9 mouse cellular contexts compared by ENCODE assay signal in the genomic region with DNA sequence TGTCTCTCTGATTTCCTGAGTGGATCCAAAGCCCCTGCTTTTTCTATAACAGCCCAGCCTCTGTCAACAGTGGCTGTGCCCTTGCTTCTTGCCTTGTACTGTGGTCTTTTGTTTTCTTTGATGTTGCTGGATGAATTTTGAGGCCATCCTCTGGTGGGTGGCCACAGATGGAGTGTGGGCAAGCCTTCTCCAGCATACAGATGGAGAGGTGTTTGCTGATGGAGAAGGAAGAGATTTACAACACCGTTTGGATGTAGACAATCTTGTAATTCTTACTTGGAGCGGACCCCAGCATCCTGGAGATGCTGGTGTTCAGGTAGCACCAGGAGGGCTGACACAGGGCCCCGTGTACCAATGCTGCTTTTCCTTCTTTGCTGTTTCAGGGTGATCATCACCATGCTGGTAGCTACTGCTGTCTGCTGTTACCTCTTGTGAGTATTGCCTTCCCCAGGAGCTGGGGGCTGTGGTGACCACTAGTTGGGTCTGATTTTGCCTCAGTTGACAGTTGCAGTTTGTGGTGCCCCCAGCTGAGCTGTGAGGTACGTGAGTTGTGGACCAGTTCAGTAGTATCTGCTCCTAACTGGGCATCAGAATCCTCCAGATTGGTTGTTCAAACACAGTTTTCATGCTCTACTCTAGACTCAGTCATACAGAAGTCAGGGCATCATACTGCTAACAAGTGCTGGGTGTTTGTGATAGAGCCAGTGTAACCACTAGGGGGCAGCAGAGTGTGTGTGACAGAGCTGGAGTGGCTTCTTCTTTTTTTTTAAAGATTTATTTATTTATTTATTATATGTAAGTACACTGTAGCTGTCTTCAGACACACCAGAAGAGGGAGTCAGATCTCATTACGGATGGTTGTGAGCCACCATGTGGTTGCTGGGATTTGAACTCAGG. TPM values are rescaled to one million over a fixed set of nuclear protein-coding genes. Genes with fewer than 3 reads are reported as not detected.
DNase-seq lines count a peak whose midpoint lies in the region; ATAC-seq lines count a peak whose summit lies in the region.
"Had no signal": no experiment of that assay in that cellular context is flagged by ENCODE, and none has a peak within 500 bp of the region (broad histone marks: within the 10 kb centered on the region; RNA-seq: fewer than 3 reads in every experiment).

No protein-coding gene starts in this region.

- no peak overlapping the region for H3K27ac ChIP-seq in intestine, embryonic 14.5 days (ENCODE audit: low read depth)
- H3K27ac ChIP-seq in intestine, embryonic 16.5 days (ENCODE audit: low read length), result no peak overlapping the region
- H3K27ac ChIP-seq in midbrain, embryonic 12.5 days (replicated peaks), result no peak overlapping the region
- H3K27ac ChIP-seq: limb, embryonic 15.5 days had no signal

- no peak for ATAC-seq in intestine, embryonic 14.5 days (replicated peaks; ENCODE audit: low FRiP score, low TSS enrichment, low read depth)
- no peak for ATAC-seq in intestine, embryonic 16.5 days
- 0 out of 2 replicates have a peak, but pooled peaks have one; percentile 59 for ATAC-seq in erythroblast, adult 5-6 weeks (replicated peaks; ENCODE audit: low FRiP score, poor library complexity, severe bottlenecking)
- peak; percentile 41 to 50; a peak in 2 of 4 replicates for ATAC-seq in hematopoietic stem cell, adult 5-6 weeks (replicated peaks in 1 of 2; ENCODE audit: insufficient read depth in 1 of 2, low FRiP score in 2 of 2, low TSS enrichment in 1 of 2, low read depth in 1 of 2, poor library complexity in 2 of 2, severe bottlenecking in 2 of 2)
- ATAC-seq in midbrain, embryonic 12.5 days (ENCODE audit: low FRiP score, low read depth), result no peak

- WGBS in intestine, embryonic 14.5 days, result 75% methylated on average over 4 of the region's 5 CpGs
- 74% methylated on average over 4 of the region's 5 CpGs for WGBS in intestine, embryonic 16.5 days
- 72% methylated on average over 5 of the region's 5 CpGs for WGBS in midbrain, embryonic 12.5 days

- DNase-seq in intestine, embryonic 14.5 days (ENCODE audit: low spot score), result peak; percentile 76
- peak; percentile 78 to 87 for DNase-seq in adrenal gland, postnatal 36 days
- DNase-seq in left cerebral cortex, adult 11 months (ENCODE audit: low spot score), result peak; percentile 75
- DNase-seq in spleen, adult 12 weeks (ENCODE audit: low spot score), result peak; percentile 38

- H3K9ac ChIP-seq in intestine, embryonic 14.5 days (ENCODE audit: low read length), result no peak overlapping the region
- no peak overlapping the region for H3K9ac ChIP-seq in intestine, embryonic 16.5 days (ENCODE audit: low read depth, low read length)
- peak overlapping the region; percentile 88 for H3K9ac ChIP-seq in midbrain, embryonic 12.5 days (replicated peaks)
- H3K9ac ChIP-seq: limb, embryonic 15.5 days had no signal

- no peaks in the 10 kb centered on the region for H3K27me3 ChIP-seq in intestine, embryonic 14.5 days (replicated peaks; ENCODE audit: control insufficient read depth, insufficient read depth, low read length)
- no peaks in the 10 kb centered on the region for H3K27me3 ChIP-seq in intestine, embryonic 16.5 days (replicated peaks; ENCODE audit: control insufficient read depth, insufficient read depth, low read length)
- peaks cover 3% of the 10 kb centered on the region; the same call in 1 of the 2 replicates for H3K27me3 ChIP-seq in midbrain, embryonic 12.5 days
- H3K27me3 ChIP-seq: limb, embryonic 15.5 days had no signal

- H3K4me2 ChIP-seq in intestine, embryonic 14.5 days (ENCODE audit: low read length), result no peak overlapping the region
- no peak overlapping the region for H3K4me2 ChIP-seq in intestine, embryonic 16.5 days (ENCODE audit: low read depth, low read length)
- peak overlapping the region; percentile 84 for H3K4me2 ChIP-seq in midbrain, embryonic 12.5 days (replicated peaks)
- H3K4me2 ChIP-seq: limb, embryonic 15.5 days had no signal

- H3K9me3 ChIP-seq in intestine, embryonic 14.5 days (ENCODE audit: control insufficient read depth, low read length), result no peaks in the 10 kb centered on the region
- no peaks in the 10 kb centered on the region for H3K9me3 ChIP-seq in intestine, embryonic 16.5 days (ENCODE audit: control insufficient read depth, low read length)
- no peaks in the 10 kb centered on the region for H3K9me3 ChIP-seq in midbrain, embryonic 12.5 days
- H3K9me3 ChIP-seq: limb, embryonic 15.5 days had no signal

- 0 out of 2 replicates have a peak, but pooled peaks cover 5% of the 10 kb centered on the region for H3K36me3 ChIP-seq in intestine, embryonic 14.5 days (ENCODE audit: control insufficient read depth, insufficient read depth, low read length)
- no peaks in the 10 kb centered on the region for H3K36me3 ChIP-seq in intestine, embryonic 16.5 days (ENCODE audit: control insufficient read depth, insufficient read depth, low read length)
- H3K36me3 ChIP-seq in midbrain, embryonic 12.5 days, result peaks cover 24% of the 10 kb centered on the region
- H3K36me3 ChIP-seq: limb, embryonic 15.5 days had no signal

- no peak overlapping the region for H3K4me3 ChIP-seq in intestine, embryonic 14.5 days (ENCODE audit: low read depth, low read length)
- no peak overlapping the region for H3K4me3 ChIP-seq in intestine, embryonic 16.5 days (ENCODE audit: low read length)
- peak overlapping the region; percentile 4; the same call in 1 of the 2 replicates for H3K4me3 ChIP-seq in midbrain, embryonic 12.5 days
- H3K4me3 ChIP-seq: limb, embryonic 15.5 days had no signal

- H3K4me1 ChIP-seq in intestine, embryonic 14.5 days (replicated peaks; ENCODE audit: control insufficient read depth, insufficient read depth, low read length), result peaks cover 7% of the 10 kb centered on the region
- H3K4me1 ChIP-seq in intestine, embryonic 16.5 days (ENCODE audit: control insufficient read depth, insufficient read depth, low read length), result peaks cover 22% of the 10 kb centered on the region
- peaks cover 21% of the 10 kb centered on the region for H3K4me1 ChIP-seq in midbrain, embryonic 12.5 days

RNA-seq across cellular contexts. Expression of a gene that starts 1.7 kb away (rescaled TPM):
- polyA plus RNA-seq in intestine, embryonic 14.5 days (2014; fragmentation: Nextera tagmentation; extraction: Ambion mirVana), result 25.0 and 29.2 TPM in 2 replicates
- 25.1 and 26.0 TPM in 2 replicates for polyA plus RNA-seq in intestine, embryonic 16.5 days (2015; fragmentation: Nextera tagmentation; extraction: Ambion mirVana)
- 10 to 100 TPM; 61.8 to 63.3 TPM for total RNA-seq in adrenal gland, postnatal 36 days (2021)
- total RNA-seq in erythroblast, adult 5-6 weeks (2015; ENCODE audit: low replicate concordance), result not detected in 2 replicates
- total RNA-seq in erythroblast, adult 5-6 weeks (2017; ENCODE audit: low replicate concordance), result not detected in 2 replicates
- total RNA-seq in hematopoietic stem cell, adult 5-6 weeks (2017), result 0.44 TPM in 1 of 2 replicates, not detected in the other
- polyA plus RNA-seq in midbrain, embryonic 12.5 days (2016; fragmentation: Nextera tagmentation; extraction: Ambion mirVana), result 85.7 and 89.9 TPM in 2 replicates

RNA-seq across cellular contexts. Expression of a gene that starts 15.5 kb away (rescaled TPM):
- 6.7 and 7.7 TPM in 2 replicates for polyA plus RNA-seq in intestine, embryonic 14.5 days (2014; fragmentation: Nextera tagmentation; extraction: Ambion mirVana)
- polyA plus RNA-seq in intestine, embryonic 16.5 days (2015; fragmentation: Nextera tagmentation; extraction: Ambion mirVana), result 10.4 and 12.5 TPM in 2 replicates
- 10 to 100 TPM; 26.0 to 49.9 TPM for total RNA-seq in adrenal gland, postnatal 36 days (2021)
- total RNA-seq in erythroblast, adult 5-6 weeks (2015; ENCODE audit: low replicate concordance), result 2.3 and 8.4 TPM in 2 replicates
- total RNA-seq in erythroblast, adult 5-6 weeks (2017; ENCODE audit: low replicate concordance), result 0.94 and 10.3 TPM in 2 replicates
- total RNA-seq in hematopoietic stem cell, adult 5-6 weeks (2017), result 4.7 and 5.1 TPM in 2 replicates
- 18.1 and 22.3 TPM in 2 replicates for polyA plus RNA-seq in midbrain, embryonic 12.5 days (2016; fragmentation: Nextera tagmentation; extraction: Ambion mirVana)

RNA-seq across cellular contexts. Expression of a gene that starts 33.5 kb away (rescaled TPM):
- polyA plus RNA-seq in intestine, embryonic 14.5 days (2014; fragmentation: Nextera tagmentation; extraction: Ambion mirVana), result 69.7 and 73.9 TPM in 2 replicates
- polyA plus RNA-seq in intestine, embryonic 16.5 days (2015; fragmentation: Nextera tagmentation; extraction: Ambion mirVana), result 105 and 109 TPM in 2 replicates
- 10 to 100 TPM; 52.7 to 77.5 TPM for total RNA-seq in adrenal gland, postnatal 36 days (2021)
- not detected in 2 replicates for total RNA-seq in erythroblast, adult 5-6 weeks (2015; ENCODE audit: low replicate concordance)
- not detected in 2 replicates for total RNA-seq in erythroblast, adult 5-6 weeks (2017; ENCODE audit: low replicate concordance)
- total RNA-seq in hematopoietic stem cell, adult 5-6 weeks (2017), result not detected in 2 replicates
- 1.7 and 3.1 TPM in 2 replicates for polyA plus RNA-seq in midbrain, embryonic 12.5 days (2016; fragmentation: Nextera tagmentation; extraction: Ambion mirVana)

RNA-seq across cellular contexts. Expression of a gene that starts 50.3 kb away (rescaled TPM):
- polyA plus RNA-seq in intestine, embryonic 14.5 days (2014; fragmentation: Nextera tagmentation; extraction: Ambion mirVana), result not detected in 2 replicates
- polyA plus RNA-seq in intestine, embryonic 16.5 days (2015; fragmentation: Nextera tagmentation; extraction: Ambion mirVana), result not detected in 2 replicates
- total RNA-seq in adrenal gland, postnatal 36 days (2021), result not detected
- total RNA-seq in erythroblast, adult 5-6 weeks (2015; ENCODE audit: low replicate concordance), result not detected in 2 replicates
- not detected in 2 replicates for total RNA-seq in erythroblast, adult 5-6 weeks (2017; ENCODE audit: low replicate concordance)
- total RNA-seq in hematopoietic stem cell, adult 5-6 weeks (2017), result not detected in 2 replicates
- polyA plus RNA-seq in midbrain, embryonic 12.5 days (2016; fragmentation: Nextera tagmentation; extraction: Ambion mirVana), result not detected in 2 replicates
- polyA plus RNA-seq: limb, embryonic 15.5 days had no signal

RNA-seq across cellular contexts. Expression of a gene that starts 54.6 kb away (rescaled TPM):
- 28.4 and 29.5 TPM in 2 replicates for polyA plus RNA-seq in intestine, embryonic 14.5 days (2014; fragmentation: Nextera tagmentation; extraction: Ambion mirVana)
- polyA plus RNA-seq in intestine, embryonic 16.5 days (2015; fragmentation: Nextera tagmentation; extraction: Ambion mirVana), result 22.1 and 22.4 TPM in 2 replicates
- total RNA-seq in adrenal gland, postnatal 36 days (2021), result 10 to 100 TPM; 48.5 to 50.5 TPM
- total RNA-seq in erythroblast, adult 5-6 weeks (2015; ENCODE audit: low replicate concordance), result 2.3 TPM in 2 replicates
- total RNA-seq in erythroblast, adult 5-6 weeks (2017; ENCODE audit: low replicate concordance), result 3.9 TPM in 1 of 2 replicates, not detected in the other
- total RNA-seq in hematopoietic stem cell, adult 5-6 weeks (2017), result 30.1 and 32.0 TPM in 2 replicates
- polyA plus RNA-seq in midbrain, embryonic 12.5 days (2016; fragmentation: Nextera tagmentation; extraction: Ambion mirVana), result 50.1 and 54.1 TPM in 2 replicates

Comparison
In these comparisons a context has a peak if more than half of its experiments do, and no peak if none do; other contexts are left out.
1. ATAC-seq: peak in erythroblast, adult 5-6 weeks (single experiment) and hematopoietic stem cell, adult 5-6 weeks (2 of 2); none in intestine, embryonic 14.5 days (single experiment), intestine, embryonic 16.5 days (single experiment) and midbrain, embryonic 12.5 days (single experiment).
2. RNA of a gene that starts 1.7 kb away (total RNA-seq): 61.8 to 63.3 TPM in adrenal gland, postnatal 36 days; not detected in erythroblast, adult 5-6 weeks and 0.44 TPM in hematopoietic stem cell, adult 5-6 weeks; every median in the first group is over 10 times any median in the second.
3. RNA of a gene that starts 33.5 kb away (total RNA-seq): 52.7 to 77.5 TPM in adrenal gland, postnatal 36 days; not detected in erythroblast, adult 5-6 weeks and not detected in hematopoietic stem cell, adult 5-6 weeks; every median in the first group is over 10 times any median in the second.
4. Peak in every context shown above with its lines, with median percentiles within 50 percentile points of each other: DNase-seq.